Mouse (Mus musculus) heart, postnatal 25 days (tissue): ENCODE data around the gene AC134908.4. TPM values are rescaled to one million over a fixed set of nuclear protein-coding genes. Genes with fewer than 3 reads are reported as not detected.

ENCODE experiments used
- DNase-seq: peaks from one replicate; pipeline ENCODE4 v3.0.0; 2022; ENCODE audit warnings: low spot score
- intact Hi-C: fragments of 180-260 bp; cut with DNase I; formaldehyde crosslinking; loops from one replicate; pipeline ENCODE4 v1.15.1; 2025
- total RNA-seq, 2 experiments: library from RNA; stranded (reverse); gene quantifications; 2 replicates each; pipeline ENCODE4 v1.2.3; 2021

Gene AC134908.4
- total RNA-seq, 2 experiments from 2014 or later: 0.53 TPM; not detected in 1

DNA sequence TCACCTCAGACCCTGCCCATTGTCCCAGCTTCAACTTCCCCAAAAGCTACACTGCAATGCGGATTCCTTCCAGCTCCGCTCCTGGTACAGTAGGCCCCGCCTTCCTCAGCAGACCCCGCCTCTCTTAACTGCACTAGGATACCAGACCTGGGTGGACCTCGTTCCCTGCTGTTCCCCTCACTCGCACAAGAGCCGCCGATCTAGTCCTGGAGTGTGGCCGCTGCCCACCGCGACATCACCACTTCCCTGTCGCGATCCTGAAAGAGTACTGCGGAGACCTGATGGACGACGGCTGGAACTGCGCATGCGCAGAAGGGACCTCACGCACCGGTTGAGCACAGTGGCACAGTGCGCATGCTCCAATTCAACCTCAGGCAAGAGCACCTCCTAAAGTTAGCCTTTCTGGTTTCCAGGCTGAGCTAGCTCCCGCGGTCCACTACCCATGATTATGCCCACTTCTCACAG is 10.1 kb downstream of the AC134908.4 start, which contains the start of gene Haghl:
TSS of gene Haghl (minus strand) at position 393 of the 465 bp plus-strand sequence.
- intact Hi-C loops: no loop called here
- peak; percentile 89 for DNase-seq

DNA sequence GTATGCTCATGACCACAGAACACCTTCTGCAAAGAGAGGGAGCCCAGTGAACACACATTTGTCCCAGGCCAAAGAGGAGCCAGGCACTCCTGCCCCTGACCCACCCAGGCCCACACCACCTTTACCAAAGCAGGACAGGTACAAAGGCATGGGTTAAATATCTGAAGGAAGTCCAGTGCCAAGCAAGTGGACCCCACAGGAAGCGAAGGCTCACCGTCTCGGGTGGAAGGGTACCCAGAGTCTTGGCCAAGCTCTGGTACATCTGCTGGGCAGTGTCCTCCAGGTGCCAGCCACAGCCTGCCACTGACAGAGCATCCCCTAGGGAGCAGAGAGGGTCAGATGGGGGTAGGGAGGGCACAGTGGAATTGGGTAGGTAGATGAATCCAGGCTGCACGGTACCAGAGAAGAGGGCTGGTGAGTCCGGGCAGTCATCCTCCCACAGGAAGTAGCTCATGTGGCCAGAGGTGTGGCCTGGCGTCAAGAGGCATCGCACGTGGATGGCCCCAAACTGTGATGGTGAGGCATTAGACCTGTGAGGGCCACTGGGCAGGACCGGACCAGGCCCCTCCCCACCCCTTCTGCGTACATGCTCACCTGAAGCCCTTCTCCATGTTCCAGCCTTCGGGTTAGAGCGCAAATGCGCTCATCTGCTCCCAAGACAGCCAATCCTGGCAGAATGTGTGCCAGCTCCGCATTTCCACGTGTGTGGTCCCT is 11.4 kb downstream of the AC134908.4 start:
- no peak for DNase-seq
- intact Hi-C loops: no loop called here

DNA sequence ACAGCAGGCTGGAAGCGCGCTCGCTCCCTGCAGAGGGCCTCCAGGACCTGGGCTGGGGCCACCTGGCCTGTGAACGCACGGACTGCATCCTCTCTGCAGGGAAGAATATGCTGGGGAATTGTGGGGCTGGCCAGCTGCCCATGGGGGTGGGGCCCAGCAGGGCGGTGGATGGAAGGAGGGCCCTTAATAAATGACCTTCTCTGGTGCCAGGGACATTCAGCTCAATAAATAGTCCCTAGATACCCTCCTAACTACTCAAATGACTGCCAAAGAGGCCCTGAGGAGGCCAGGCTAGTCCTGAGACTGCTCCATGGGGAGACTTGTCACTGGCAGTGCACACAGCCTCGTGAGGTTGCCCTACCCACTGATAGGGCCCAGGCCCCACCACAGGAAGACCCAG is 12.4 kb downstream of the AC134908.4 start:
- no peak for DNase-seq
- intact Hi-C loops: no loop called here

DNA sequence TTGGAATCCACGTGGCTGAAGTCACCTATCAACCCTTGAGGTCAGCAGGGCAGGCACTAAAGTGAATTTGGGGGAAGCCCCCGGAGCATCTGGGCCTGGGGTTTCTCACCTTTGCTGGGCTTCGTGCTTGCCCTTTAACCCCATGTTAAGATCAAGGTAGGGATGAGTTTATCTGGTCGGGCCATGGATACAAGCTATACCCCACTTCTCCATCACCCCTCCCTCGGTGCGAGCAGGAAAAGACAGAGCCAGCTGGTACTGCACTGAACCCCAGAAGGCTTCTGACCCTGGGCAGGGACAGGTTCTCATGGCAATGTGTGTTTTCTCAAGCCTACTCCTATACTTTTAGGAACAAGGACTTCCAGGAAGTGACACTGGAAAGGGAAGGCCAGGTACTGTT is 14.1 kb downstream of the AC134908.4 start:
- no peak for DNase-seq
- intact Hi-C loops: no loop called here

DNA sequence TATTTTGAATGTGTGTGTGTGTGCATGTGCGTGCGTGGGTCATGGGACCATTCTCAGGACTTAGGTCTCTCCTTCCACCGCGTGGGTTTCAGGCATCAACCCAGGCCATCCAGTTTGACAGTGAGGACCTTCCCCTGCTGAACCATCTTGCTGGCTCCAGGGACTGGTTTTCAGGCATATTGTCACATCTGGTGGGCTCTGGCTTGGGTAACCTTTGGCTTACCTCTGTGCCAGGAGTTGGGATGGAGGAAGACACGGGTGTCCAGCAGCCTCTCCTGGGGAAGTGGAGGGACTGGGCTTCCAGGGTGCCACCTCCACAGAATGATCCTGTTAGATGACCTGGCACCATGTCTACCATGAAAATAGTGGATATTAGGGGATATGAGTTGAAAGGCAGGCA is 17.5 kb downstream of the AC134908.4 start:
- intact Hi-C loops: loop anchor here (10.0 kb wide), 1 partner anchor 477 kb away; the partner anchor contains the start of gene Luc7l
- no peak for DNase-seq

DNA sequence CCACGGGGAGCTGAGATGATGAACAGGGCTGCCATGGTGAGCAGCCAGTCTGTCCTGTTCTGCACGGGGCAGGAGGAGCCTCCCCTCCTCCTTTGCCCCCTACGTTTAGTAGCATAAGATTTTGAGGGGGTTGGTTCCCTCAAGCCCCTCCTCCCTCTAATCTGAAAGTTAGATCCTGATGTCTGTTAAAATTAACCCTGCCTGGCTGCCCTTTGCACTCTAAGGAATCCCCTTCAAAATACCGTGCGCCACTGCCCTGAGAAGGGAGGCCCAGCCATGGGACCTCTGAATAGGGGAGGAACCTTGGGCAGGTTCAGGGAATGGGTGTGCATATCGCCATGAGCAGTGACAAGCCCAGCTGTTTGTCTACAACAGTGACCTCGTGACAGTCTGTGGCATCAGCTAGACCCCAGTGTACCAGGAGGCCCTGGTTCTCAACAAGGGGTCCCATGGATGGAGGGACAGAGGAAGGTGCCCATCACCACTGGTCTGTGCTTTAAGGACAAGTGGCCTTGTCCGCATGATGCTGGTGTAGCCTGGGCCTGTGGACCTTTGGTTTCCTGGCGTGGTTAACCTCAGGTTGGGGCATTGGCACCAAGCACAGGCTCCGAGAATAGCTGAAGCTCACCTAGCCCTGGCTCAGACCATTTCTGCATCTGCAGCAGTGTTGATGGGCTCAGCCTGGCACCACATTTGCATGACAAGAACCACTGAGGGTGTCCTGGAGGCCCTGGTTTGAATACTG is 20.0 kb downstream of the AC134908.4 start:
- no peak for DNase-seq
- intact Hi-C loops: loop anchor here (10.0 kb wide), 1 partner anchor 479 kb away; the partner anchor contains the start of gene Luc7l

- intact Hi-C loops: loop anchor here (1.0 to 10.0 kb wide), 2 partner anchors 28 to 481 kb away; partner anchors contain the start of gene Luc7l
- DNase-seq: peak; percentile 89
These were observed 21.8 kb downstream of the AC134908.4 start, which contains the start of gene Narfl for GRCm38 (mm10) chr17:25773549-25774120. Narfl (plus strand) TSS chr17:25773776.

- DNase-seq: no peak
- intact Hi-C loops: no loop called here
These were observed 26.1 kb downstream of the AC134908.4 start for GRCm38 (mm10) chr17:25769331-25769730.

DNA sequence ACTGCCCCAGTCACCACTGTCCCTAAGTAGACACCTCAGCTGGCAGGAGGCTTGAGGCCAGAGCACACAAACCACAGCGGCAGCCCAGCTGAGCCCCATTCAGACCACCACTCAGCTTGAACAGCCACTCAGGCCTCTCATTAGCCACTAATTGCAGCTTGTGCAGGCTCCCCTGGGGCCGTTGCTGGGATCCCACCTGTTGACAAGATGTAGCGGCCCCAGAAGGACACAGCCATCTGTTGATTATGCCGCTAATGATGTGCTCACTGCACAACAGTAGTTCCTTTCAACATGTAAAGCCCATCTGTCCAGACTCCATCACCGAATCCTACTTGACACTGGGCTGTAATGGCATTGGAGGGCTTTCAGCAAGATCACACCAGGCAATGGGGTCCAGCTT is 29.6 kb downstream of the AC134908.4 start:
- no peak for DNase-seq
- intact Hi-C loops: no loop called here

- no peak for DNase-seq
- intact Hi-C loops: no loop called here
These were observed 32.9 kb downstream of the AC134908.4 start for GRCm38 (mm10) chr17:25762591-25762990.

DNA sequence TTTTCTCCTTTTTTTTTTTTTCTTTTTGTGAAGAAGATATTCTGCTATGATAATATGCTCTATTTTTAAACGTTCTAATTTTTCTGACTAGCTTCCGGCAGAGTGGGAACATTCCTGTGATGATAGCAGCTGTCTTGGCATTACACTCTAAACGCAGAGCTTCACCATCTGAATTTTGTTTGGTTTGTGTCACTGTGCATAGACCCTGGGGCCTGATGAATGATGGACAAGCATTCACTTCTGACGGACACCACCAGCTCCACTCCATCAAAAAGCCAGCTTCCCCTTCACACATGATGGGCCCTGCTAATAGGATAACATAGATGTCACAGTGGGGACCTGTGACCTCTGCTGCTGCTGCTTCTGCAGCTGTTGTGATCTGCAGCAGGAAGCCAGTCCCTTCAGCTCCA is 33.9 kb downstream of the AC134908.4 start:
- intact Hi-C loops: no loop called here

DNA sequence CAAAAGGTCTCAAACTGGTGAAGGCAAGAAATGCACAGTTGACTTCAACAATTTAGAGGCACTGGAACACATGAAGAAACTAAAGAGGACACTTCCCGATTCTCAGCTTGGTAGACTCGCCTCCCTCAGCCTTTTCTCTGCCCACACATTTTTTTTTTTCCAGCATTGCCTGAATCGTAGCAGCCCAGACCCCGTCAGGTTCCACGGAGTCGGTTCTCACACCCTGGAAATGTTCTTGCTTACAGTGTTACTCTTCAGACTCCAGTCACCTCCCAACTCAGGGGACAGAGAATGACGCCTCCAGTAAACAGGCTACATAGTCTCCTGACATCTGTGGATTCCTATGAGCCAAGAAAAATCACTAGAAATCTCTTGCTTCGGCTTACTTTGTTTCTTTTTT is 35.3 kb downstream of the AC134908.4 start:
- intact Hi-C loops: no loop called here
- DNase-seq: no peak

More for the DNA sequence above, 33.9 kb downstream of the AC134908.4 start:
- DNase-seq: no peak

- no peak for DNase-seq
- intact Hi-C loops: no loop called here
These were observed 37.8 kb downstream of the AC134908.4 start for GRCm38 (mm10) chr17:25757691-25758090.

DNA sequence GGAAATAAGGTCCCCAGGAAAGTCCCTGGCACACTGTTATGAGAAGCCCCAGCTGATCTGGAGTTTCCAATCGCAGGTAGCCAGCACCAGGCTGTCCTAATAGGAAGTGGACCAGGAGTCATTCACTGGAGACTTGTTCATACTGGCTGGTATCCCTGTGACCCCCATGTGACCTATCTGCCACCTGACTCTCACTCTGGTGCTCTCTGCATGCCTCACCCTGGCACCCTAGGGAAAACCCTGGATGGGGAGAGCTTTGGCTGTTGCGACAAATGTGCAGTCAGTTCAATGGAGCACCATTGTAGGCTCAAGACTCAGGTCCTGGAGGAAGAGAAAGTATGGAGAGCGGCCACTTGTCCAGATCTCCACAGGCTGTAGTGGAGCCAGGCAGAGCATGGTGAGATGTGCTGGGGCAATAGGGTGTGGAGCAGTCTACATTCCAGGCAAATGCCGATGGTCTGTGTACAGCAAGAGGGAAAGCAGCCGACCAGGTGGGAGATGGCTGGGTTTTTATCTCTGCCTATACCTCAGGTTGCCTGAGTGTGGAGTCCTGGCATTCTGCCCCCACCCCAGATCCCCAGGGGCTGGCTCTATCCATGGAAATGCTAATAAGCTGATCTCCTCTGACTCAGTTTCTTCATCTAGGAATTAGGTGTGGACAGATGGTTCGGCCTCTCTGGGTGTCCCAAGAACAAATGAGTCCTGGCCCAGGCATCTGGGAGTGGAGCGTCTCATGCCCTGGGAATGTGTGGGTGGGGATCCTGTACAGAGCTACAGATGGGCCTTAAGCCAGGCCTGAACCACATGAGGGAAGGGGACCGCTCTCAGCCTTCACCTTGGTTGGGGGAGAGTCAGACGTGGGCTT is 38.8 kb downstream of the AC134908.4 start:
- DNase-seq: no peak
- intact Hi-C loops: no loop called here

DNA sequence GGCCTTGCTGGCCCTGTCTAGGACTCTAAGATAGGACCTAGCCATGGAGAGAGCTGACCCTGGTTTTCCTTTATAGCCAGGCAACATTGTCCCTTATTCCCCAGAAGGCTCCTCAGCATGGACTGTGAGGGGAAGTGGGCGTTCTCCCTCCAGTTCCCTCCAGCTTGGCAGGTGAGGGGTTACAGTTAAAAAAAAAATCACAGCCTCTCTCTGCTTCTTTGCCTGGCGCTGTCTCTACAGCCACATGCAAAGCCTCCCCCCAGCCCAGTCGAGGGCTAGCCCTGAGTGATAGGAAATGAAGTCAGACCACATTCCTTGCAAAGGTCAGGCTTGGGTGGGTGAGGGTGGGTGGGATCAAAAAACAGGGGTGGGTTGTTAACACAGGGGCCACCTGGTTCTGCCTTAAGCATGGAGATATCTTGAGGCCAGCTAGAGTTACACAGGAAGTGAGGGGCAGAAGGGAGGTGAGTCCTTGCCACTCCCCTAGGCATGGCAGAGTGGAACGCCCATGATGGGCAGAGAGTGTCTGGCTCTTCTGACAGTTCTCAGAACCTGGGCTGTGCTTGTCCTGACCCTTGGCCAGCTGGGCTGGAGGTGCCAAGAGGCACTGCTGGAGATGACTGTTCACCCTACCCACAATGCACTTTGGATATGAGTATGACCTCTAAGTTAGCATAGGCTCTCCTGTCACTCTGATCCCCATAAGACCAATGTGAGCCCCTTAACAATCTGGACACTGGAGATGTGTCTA is 39.7 kb downstream of the AC134908.4 start:
- intact Hi-C loops: no loop called here
- no peak for DNase-seq

DNA sequence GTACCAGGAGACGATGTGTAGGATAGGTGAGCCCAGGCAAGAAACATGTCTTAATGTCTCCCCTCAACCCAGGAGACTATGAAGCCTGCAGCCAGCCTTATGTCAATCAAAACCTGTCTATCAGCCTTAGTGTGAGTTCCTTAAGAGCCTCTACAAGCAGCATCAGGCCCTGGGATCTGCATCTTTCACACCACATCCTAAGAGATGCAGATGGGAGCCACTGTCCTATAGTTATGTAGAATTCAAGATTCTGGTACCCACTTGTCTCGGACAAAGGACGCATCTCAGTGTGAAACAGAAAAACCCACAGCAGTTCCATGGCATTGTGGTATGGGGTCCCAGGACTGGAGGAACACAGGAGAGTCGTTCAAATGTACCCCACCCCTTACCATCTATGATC is 40.4 kb downstream of the AC134908.4 start:
- intact Hi-C loops: no loop called here

DNA sequence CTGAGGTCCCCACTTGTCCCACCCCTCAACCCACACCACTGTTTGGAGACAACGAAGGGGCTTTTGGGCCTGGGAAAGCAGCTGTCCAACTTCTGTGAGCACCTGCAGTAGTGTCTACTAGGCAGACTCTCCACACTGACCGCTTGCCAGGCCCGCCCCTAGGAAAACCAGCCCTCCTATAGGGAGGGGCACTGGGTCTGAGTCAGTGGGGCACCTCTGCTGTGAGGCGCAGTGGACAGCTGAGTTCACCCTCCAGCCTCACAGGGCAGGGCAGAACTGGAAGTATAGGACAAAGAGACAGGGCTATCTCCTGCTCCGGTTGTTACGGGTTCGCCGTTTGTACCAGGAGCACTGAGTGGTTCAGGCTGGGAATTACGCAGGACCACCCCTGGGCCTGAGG is 41.2 kb downstream of the AC134908.4 start, which contains the start of gene Msln:
TSS of gene Msln (minus strand) at position 138 of the 400 bp plus-strand sequence.
- intact Hi-C loops: no loop called here

More for the DNA sequence above, 40.4 kb downstream of the AC134908.4 start:
- DNase-seq: no peak

DNA sequence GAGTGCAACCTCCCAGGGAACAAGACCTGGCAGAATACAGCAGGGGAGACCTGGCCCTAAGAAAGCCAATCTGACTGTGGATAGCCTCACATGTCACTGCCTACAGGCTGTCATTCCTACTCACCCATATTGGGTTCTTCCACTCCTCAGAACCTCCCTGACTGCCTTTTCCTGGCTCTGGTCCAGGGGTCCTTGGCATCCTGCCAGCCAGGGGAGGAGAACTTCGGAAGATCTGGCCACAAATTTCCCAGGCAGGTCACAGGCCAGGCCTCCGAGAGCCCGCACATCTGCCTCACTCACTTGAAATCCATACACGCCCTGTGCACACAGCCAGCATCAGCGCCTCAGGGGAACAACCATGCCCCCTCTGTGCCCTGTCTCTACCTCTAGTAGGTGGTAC is 44.0 kb downstream of the AC134908.4 start:
- intact Hi-C loops: no loop called here
- no peak for DNase-seq

More for the DNA sequence above, 41.2 kb downstream of the AC134908.4 start, which contains the start of gene Msln:
- no peak for DNase-seq

GRCm38 (mm10) chr17:25749314-25749713 is 46.1 kb downstream of the AC134908.4 start:
- intact Hi-C loops: no loop called here
- no peak for DNase-seq
